Mouse (Mus musculus) urinary bladder, postnatal 4 days (tissue): ENCODE results near the gene Hist2h2be.
"Not testable (repeated sequence)": the region's sequence is repeated elsewhere in the genome, so short reads cannot be mapped to it uniquely, and the experiment has no call there.

ENCODE experiments used
- DNase-seq, 2 experiments: peaks; one replicate each; pipeline ENCODE4 v3.0.0; 2021 to 2022; ENCODE audit warnings: low spot score in 2 of 2

Hist2h2be gene

GRCm38 (mm10) chr3:96198601-96199251 lies 22.2 kb upstream of the Hist2h2be start:
- not testable (repeated sequence) for DNase-seq

DNA sequence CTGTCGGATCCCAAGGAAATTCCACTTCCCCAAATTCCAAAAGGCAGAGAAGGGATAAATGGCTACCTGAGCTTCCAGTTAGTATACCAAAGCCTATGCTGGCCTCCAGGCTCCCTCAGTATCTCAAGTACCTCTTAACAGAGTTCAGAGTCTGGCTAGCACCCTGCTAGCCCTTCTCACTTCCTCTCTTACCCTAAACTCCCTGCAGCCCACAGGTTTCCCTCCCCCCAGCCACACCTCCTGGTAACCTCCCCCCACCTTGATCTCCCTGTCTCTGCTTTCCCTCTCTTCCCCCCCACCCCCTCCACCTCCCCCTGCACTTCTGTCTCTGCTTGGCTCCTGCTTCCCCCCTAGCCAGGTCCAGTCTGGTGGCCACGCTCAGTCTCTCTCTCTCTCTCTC lies 21.2 kb upstream of the Hist2h2be start:
- DNase-seq: no peak

- DNase-seq: no peak
Observed at GRCm38 (mm10) chr3:96207819-96208218, 13.1 kb upstream of the Hist2h2be start.

DNA sequence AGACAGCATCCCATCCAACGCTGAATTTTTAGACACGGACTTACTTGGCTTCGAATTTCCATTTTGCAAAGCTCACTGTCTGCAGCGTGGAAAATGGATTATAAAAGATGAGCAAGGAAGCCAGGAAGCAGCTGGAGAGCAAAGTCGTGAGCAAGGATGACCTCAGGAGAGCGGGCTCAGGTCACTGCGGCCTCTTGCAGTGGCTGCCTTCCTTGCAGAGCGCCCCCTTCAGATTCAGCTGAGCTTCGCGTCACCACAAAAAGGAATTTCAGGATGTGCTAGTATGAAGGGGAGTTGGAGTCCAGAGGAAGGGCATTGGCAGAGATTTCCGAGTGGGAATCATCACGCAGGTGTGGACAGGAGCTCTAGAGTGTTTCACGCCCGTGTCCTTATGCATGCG lies 11.7 kb upstream of the Hist2h2be start:
- no peak for DNase-seq

- DNase-seq: no peak
Observed at GRCm38 (mm10) chr3:96219191-96219641, 1.7 kb upstream of the Hist2h2be start.

- peak; percentile 64 to 65 for DNase-seq
Observed at GRCm38 (mm10) chr3:96219661-96220130, 1.2 kb upstream of the Hist2h2be start, which contains the start of the genes Bola1 and Hist2h2ab. Gene Bola1, minus strand, starts transcription at chr3:96219709. Gene Hist2h2ab, plus strand, starts transcription at chr3:96219865.

DNA sequence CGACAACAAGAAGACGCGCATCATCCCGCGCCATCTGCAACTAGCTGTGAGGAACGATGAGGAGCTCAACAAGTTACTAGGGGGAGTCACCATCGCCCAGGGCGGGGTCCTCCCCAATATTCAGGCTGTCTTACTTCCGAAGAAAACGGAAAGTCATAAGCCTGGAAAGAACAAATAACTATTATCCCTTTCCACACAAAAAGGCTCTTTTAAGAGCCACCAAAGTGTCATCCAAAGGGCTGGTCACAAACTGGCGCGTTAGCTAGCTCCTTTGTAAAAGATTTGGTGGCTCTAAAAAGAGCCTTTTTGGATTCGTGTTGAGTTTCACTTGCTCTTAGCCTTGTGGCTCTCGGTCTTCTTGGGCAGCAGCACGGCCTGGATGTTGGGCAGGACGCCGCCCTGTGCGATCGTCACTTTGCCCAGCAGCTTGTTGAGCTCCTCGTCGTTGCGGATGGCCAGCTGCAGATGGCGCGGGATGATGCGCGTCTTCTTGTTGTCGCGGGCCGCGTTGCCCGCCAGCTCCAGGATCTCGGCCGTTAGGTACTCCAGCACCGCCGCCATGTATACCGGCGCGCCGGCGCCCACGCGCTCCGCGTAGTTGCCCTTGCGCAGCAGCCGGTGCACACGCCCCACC lies 671 bp upstream of the Hist2h2be start:
- not testable (repeated sequence) for DNase-seq

DNA sequence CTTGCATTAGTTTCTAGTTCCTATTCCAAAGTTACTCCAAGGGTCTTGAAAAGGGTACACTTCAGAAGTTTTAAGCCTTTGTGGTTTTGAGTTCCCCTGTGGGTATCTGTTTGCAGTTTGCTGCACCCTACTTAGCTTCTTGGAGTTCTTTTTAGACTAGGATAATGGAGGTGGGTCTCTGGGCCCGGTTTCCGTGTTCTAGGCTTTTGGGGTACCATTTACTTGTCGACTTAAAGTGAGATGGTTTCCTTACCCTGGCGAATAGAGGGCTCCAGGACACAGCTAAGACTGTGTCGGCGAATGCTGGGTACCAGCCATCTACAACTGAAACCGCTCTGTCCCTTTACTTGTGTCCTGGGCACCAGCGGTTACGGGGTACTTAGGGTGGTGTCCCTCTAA lies 720 bp downstream of the Hist2h2be start:
- DNase-seq: no peak

DNA sequence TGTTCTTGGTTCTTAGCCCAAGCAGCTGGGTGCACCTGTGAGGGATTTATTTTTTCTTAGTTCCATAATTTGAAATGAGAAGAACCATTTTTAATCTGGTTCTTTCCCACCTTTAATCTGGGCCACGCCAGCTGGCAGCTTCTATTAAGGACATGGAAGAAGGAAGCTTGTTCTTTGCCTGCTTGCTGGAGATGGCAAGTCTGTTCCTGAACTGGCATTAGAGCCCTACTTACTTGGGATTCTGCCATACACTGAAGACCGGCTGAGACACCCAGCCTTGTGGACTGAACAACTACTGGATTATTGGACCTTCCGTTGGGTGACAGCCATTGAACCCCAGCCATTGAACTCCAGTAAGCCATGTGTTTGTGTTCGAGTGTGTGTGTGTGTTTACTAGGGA lies 1.9 kb downstream of the Hist2h2be start:
- DNase-seq: no peak

GRCm38 (mm10) chr3:96225421-96225820 lies 4.5 kb downstream of the Hist2h2be start:
- DNase-seq: no peak

- DNase-seq: no peak
Observed at GRCm38 (mm10) chr3:96226695-96227648, 6.1 kb downstream of the Hist2h2be start.

DNA sequence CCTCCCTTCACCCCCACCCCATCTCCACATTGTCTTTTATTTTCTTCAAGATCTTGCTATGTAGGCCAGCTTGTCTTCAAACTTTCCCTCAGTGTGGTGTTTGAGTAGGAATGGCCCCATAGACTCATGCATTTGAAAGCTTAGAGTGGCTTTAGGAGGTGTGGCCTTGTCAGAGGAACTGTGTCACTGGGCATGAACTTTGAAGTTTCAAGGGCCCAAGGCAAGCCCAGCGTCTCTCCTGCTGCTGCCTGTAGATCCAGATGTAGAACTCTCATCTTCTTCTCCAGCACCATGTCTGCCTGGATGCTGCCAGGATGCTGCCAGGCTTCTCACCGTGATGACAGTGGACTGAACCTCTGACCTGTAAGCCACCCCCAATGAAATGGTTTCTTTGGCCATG lies 7.9 kb downstream of the Hist2h2be start:
- DNase-seq: no peak

DNA sequence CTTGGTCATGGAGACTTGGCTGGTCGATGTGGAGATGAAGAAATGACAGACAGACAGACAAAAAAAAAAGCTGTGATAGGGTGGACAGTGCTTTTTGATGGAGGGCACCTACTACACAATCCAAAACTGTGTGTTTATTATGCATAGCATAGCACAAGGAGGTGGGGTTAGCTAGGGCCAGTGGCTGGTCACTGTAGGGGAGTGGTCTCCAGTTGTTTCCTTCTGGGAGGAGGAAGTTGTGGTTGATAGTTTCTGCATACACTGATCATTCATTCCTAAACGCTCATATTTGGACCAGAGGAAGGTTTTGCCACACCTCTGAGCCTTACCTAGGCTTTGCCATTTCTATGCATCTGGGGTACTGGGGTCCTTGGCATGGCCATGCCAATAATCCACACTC lies 9.5 kb downstream of the Hist2h2be start:
- no peak for DNase-seq

DNA sequence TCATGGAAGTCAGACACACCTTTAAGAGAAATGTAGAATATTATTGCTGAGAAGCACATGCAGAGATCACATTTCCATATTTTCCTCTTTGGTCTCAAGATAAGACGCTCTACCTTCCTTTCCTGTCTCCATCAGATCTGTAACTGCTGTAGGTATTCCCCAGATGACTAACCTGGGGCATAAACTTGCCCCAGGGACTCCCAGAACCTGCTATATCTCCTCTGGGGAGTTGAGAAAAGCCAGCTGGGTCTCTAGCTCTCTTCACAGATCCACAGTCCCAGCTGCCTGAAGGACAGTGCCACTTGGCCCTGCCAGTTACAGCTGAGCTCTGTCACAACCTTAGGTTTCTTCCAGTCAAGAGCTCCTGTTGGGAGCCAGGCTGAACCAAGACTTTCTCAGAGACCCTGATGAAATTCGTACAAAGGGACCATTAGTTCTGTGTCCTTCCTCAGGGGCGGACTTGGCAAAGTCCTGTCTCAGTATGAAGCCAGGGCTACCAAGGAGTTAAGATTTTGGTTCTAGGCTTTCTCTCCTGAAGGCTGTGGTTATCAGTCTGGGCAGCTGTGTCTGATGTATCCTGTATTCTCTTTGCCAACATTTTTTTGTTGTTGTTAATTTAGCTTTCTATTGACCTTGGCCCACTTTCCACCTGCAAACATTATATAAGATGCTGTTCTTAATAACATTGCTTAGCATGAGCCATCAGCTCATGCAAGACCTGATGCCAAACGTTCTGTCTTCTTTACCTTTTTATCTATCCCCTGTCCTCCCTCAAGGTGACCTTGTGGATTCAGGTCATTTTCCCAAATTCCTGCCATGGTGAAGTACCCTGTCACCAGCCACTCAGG lies 10.2 kb downstream of the Hist2h2be start:
- DNase-seq: no peak

DNA sequence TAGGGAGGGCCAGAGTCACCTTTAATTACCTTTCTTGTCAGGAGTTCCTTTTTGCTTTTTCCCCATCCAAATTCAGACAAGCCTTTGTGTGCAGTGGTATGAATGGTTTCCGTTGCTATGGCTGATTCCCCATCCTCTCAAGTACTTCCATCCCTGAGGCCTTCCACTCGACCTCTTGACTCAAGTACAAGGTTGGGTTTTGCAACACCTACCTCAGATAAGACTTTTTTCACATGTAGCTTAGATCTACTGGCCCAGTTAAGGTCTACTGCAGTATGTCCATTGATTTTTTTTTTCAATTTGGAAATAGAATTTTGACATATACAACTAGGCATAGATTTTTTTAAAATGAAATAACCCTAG lies 10.8 kb downstream of the Hist2h2be start:
- DNase-seq: no peak

- no peak for DNase-seq
Observed at GRCm38 (mm10) chr3:96234914-96235313, 14.0 kb downstream of the Hist2h2be start.

- DNase-seq: no peak
Observed at GRCm38 (mm10) chr3:96235836-96236235, 14.9 kb downstream of the Hist2h2be start.

DNA sequence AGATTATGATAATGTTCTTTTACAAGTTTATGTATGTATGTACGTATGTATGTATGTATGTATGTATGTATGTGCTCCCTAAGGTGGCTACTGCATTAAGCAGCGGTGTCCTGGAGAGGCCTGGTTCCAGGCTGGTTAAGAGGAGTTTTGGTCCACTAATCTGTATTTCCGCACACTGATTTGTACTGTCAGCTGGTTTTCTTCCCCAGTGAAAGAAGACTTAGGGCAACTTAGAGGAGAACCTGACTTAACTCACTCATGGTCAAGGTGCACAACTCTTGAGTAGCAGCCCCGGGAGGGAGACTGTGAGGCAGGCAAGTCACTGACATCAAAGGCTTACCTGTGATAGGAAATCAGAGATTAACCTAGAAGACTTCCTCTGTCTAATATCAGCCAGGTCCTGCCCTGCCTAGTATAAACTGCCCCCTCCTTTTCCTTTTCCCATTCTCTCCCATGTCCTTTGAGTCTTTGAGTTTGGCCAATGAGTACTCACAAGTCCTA lies 16.0 kb downstream of the Hist2h2be start:
- DNase-seq: no peak

GRCm38 (mm10) chr3:96237335-96237903 lies 16.5 kb downstream of the Hist2h2be start:
- no peak for DNase-seq

GRCm38 (mm10) chr3:96237904-96238511 lies 17.1 kb downstream of the Hist2h2be start:
- no peak for DNase-seq
